Mouse (Mus musculus): ENCODE results near the gene Polr1a. TPM values are rescaled to one million over a fixed set of nuclear protein-coding genes. Genes with fewer than 3 reads are reported as not detected.
"Not testable (repeated sequence)": the region's sequence is repeated elsewhere in the genome, so short reads cannot be mapped to it uniquely, and the experiment has no call there.

Polr1a gene
- polyA plus RNA-seq, 2 experiments: 27.1 to 31.9 TPM

DNA sequence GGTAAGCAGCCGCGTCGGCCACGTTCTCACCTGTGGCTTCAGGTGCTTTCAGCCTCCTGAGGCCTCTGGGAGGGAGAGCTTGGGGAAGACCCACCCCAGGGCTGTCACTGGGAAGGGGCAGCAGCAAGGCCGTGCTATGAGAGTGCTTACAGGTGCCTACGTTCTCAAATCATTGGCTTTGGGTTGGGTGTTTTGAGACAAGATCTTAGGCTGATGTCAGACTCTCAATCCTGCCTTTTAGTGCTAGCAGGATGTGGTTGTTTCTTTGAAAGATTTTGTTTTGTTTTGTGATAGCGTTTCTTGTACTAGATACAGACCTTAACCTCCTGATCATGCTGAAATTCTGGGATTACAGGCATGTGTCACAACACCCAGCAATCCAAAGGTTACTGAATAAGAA is 11.9 kb downstream of the Polr1a start:
- no peak overlapping the region for H3K4me3 ChIP-seq (replicated peaks; ENCODE audit: low read length)
- DNase-seq (ENCODE audit: low spot score) (no peak), ATAC-seq (ENCODE audit: low FRiP score, low read depth) (no peak)
- no peaks in the 10 kb centered on the region for H3K9me3 ChIP-seq (ENCODE audit: control insufficient read depth, low read length)
- H3K36me3 ChIP-seq (ENCODE audit: control insufficient read depth, insufficient read depth, low read length): peaks cover 90% of the 10 kb centered on the region
- H3K9ac ChIP-seq (ENCODE audit: low read depth, low read length, severe bottlenecking): no peak overlapping the region
- 96% methylated on average over 7 of the region's 7 CpGs for WGBS
- no peak for TF ChIP-seq POLR2A (IDR thresholded peaks at IDR 0.05; ENCODE audit: borderline replicate concordance, extremely low read depth, insufficient read depth, insufficient read length)
- no peaks in the 10 kb centered on the region for H3K27me3 ChIP-seq (ENCODE audit: control insufficient read depth, insufficient read depth, low read length)
- no peaks in the 10 kb centered on the region for H3K4me1 ChIP-seq (ENCODE audit: control insufficient read depth, insufficient read depth, low read length)
- no peak overlapping the region for H3K27ac ChIP-seq (replicated peaks; ENCODE audit: low read depth, low read length)
- H3K4me2 ChIP-seq (replicated peaks; ENCODE audit: low read depth, low read length, severe bottlenecking): no peak overlapping the region

DNA sequence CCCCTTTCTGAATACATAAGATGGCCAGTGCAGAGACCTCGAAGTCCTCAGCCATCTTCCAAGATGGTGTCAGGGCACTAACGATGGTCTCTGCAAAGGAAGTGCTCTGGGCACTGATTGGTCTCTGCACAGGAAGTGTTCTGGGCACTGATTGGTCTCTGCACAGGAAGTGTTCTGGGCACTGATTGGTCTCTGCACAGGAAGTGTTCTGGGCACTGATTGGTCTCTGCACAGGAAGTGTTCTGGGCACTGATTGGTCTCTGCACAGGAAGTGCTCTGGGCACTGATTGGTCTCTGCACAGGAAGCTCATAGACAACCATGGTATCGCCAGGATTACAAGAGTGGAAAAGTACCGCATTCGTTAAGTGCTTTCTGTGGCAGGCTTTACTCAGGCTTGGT is 16.4 kb downstream of the Polr1a start:
- not testable (repeated sequence) for H3K9me3 ChIP-seq (ENCODE audit: control insufficient read depth, low read length); H3K4me1 ChIP-seq (ENCODE audit: control insufficient read depth, insufficient read depth, low read length); H3K27me3 ChIP-seq (ENCODE audit: control insufficient read depth, insufficient read depth, low read length); H3K27ac ChIP-seq (replicated peaks; ENCODE audit: low read depth, low read length); H3K4me2 ChIP-seq (replicated peaks; ENCODE audit: low read depth, low read length, severe bottlenecking); H3K4me3 ChIP-seq (replicated peaks; ENCODE audit: low read length); ATAC-seq (ENCODE audit: low FRiP score, low read depth); DNase-seq (ENCODE audit: low spot score); H3K9ac ChIP-seq (ENCODE audit: low read depth, low read length, severe bottlenecking)
- 90% methylated on average over 5 of the region's 5 CpGs for WGBS
- H3K36me3 ChIP-seq (ENCODE audit: control insufficient read depth, insufficient read depth, low read length): peaks cover 89% of the 10 kb centered on the region

DNA sequence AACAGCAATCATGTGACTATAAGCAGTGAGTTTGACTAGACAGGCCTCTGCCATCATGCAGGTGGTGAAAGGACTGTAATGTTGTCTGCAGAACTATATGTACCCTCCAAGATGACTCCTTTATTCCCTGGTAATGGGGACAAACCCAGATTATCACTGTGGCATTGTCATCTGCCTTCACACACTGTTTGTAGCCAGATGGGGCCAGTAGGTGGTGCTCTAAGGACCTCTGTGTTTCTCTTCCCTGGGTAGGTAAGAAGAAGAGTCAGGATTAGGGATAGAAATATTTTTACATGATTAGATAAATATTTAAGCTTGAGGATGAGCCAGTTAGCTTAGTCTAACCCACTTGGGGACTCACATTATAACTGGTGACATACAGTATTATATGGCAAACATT is 19.1 kb downstream of the Polr1a start:
- no peaks in the 10 kb centered on the region for H3K4me1 ChIP-seq (ENCODE audit: control insufficient read depth, insufficient read depth, low read length)
- peaks cover 89% of the 10 kb centered on the region for H3K36me3 ChIP-seq (ENCODE audit: control insufficient read depth, insufficient read depth, low read length)
- no peak overlapping the region for H3K4me3 ChIP-seq (replicated peaks; ENCODE audit: low read length)
- H3K9me3 ChIP-seq (ENCODE audit: control insufficient read depth, low read length): no peaks in the 10 kb centered on the region
- H3K27ac ChIP-seq (replicated peaks; ENCODE audit: low read depth, low read length): no peak overlapping the region
- DNase-seq (ENCODE audit: low spot score) (peak; percentile 44), ATAC-seq (ENCODE audit: low FRiP score, low read depth) (no peak)
- no peak for TF ChIP-seq POLR2A (IDR thresholded peaks at IDR 0.05; ENCODE audit: borderline replicate concordance, extremely low read depth, insufficient read depth, insufficient read length)
- H3K9ac ChIP-seq (ENCODE audit: low read depth, low read length, severe bottlenecking): no peak overlapping the region
- H3K4me2 ChIP-seq (replicated peaks; ENCODE audit: low read depth, low read length, severe bottlenecking): no peak overlapping the region
- H3K27me3 ChIP-seq (ENCODE audit: control insufficient read depth, insufficient read depth, low read length): no peaks in the 10 kb centered on the region

DNA sequence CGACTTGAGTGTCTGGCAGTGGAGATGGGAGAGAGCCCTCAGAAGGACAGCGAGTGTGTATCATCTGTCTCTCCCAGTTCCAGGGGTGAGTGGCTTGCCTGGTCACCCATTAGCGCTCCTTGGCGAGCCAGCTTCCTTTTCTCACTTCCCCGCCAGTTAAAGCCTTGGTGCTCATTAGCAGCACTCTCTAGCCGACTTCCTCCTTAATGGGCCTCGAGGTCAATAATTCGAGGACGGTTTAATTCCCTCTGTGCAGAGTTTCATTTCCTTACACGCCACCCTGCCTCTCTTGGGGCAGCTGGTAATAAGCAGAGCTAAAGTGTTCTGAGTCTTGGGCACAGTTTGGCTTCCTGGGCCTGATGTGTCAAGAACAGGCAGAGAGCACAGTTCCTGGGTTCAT is 21.2 kb downstream of the Polr1a start:
- ATAC-seq (ENCODE audit: low FRiP score, low read depth) (no peak), DNase-seq (ENCODE audit: low spot score) (no peak)
- Histone ChIP-seq H3K36me3 (ENCODE audit: control insufficient read depth, insufficient read depth, low read length) (peaks cover 85% of the 10 kb centered on the region), H3K9me3 (ENCODE audit: control insufficient read depth, low read length) (no peaks in the 10 kb centered on the region), H3K4me2 (replicated peaks; ENCODE audit: low read depth, low read length, severe bottlenecking) (no peak overlapping the region), H3K9ac (ENCODE audit: low read depth, low read length, severe bottlenecking) (no peak overlapping the region), H3K4me1 (ENCODE audit: control insufficient read depth, insufficient read depth, low read length) (no peaks in the 10 kb centered on the region), H3K27ac (replicated peaks; ENCODE audit: low read depth, low read length) (no peak overlapping the region), H3K4me3 (replicated peaks; ENCODE audit: low read length) (no peak overlapping the region), H3K27me3 (ENCODE audit: control insufficient read depth, insufficient read depth, low read length) (no peaks in the 10 kb centered on the region)
- 63% methylated on average over 10 of the region's 10 CpGs for whole genome bisulfite sequencing
- TF ChIP-seq POLR2A (IDR thresholded peaks at IDR 0.05; ENCODE audit: borderline replicate concordance, extremely low read depth, insufficient read depth, insufficient read length): no peak

DNA sequence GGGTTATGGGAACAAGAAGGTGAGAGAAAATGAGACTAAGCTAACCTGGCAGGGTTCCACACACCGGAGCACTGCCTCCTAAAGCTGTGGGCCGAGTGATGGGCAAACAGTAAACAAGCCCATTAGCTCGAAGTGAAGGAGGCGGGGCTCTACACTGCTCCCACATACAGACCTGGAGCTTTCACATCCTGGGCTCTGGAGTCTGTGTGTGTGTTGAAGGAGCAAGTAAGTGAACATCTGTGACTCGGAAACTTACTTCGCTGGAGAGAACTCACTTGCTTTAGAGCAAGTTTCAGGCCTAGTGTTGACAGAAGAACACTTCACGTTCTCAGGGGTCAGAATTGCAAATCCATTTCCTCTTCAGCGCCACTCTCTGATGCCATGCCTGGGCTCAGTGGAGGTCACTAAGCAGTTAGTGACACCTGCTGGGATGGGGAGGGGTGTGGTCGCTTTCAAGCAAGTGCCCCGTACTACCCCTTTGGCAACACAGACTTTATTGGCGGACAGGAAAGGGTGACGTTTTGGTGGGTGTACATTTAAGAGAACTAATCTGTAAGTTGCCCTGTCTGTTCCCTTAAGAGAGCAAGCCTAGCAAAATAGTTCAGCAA is 22.1 kb downstream of the Polr1a start:
- H3K27me3 ChIP-seq (ENCODE audit: control insufficient read depth, insufficient read depth, low read length): no peaks in the 10 kb centered on the region
- H3K4me2 ChIP-seq (replicated peaks; ENCODE audit: low read depth, low read length, severe bottlenecking): no peak overlapping the region
- 69% methylated on average over 12 of the region's 12 CpGs for WGBS
- H3K9ac ChIP-seq (ENCODE audit: low read depth, low read length, severe bottlenecking): no peak overlapping the region
- no peak overlapping the region for H3K4me3 ChIP-seq (replicated peaks; ENCODE audit: low read length)
- H3K4me1 ChIP-seq (ENCODE audit: control insufficient read depth, insufficient read depth, low read length): no peaks in the 10 kb centered on the region
- no peak overlapping the region for H3K27ac ChIP-seq (replicated peaks; ENCODE audit: low read depth, low read length)
- H3K36me3 ChIP-seq (ENCODE audit: control insufficient read depth, insufficient read depth, low read length): peaks cover 80% of the 10 kb centered on the region
- no peaks in the 10 kb centered on the region for H3K9me3 ChIP-seq (ENCODE audit: control insufficient read depth, low read length)
- no peak for DNase-seq (ENCODE audit: low spot score)
- no peak for TF ChIP-seq POLR2A (IDR thresholded peaks at IDR 0.05; ENCODE audit: borderline replicate concordance, extremely low read depth, insufficient read depth, insufficient read length)
- no peak for ATAC-seq (ENCODE audit: low FRiP score, low read depth)

DNA sequence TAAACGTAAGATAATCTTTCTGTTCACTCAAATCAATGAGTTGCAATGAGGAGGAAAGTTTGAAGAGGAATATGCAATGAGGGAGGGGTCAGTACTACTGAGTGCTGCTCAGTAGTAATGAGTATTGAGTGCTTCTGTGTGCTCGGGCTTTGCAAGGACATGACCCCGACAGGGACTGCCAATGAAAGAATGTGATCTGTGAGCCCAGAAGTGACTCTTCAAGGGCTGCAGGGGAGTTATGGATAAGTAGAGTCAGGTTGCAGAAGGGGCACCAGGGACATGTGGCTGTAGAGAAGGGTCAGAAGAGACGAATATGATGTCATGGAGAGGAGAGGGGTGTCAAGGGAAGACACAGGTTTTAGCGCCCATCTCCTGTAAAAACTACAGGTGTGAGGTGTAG is 23.5 kb downstream of the Polr1a start:
- Histone ChIP-seq H3K4me3 (replicated peaks; ENCODE audit: low read length) (no peak overlapping the region), H3K9ac (ENCODE audit: low read depth, low read length, severe bottlenecking) (no peak overlapping the region), H3K4me2 (replicated peaks; ENCODE audit: low read depth, low read length, severe bottlenecking) (no peak overlapping the region), H3K36me3 (ENCODE audit: control insufficient read depth, insufficient read depth, low read length) (peaks cover 80% of the 10 kb centered on the region), H3K4me1 (ENCODE audit: control insufficient read depth, insufficient read depth, low read length) (no peaks in the 10 kb centered on the region), H3K9me3 (ENCODE audit: control insufficient read depth, low read length) (no peaks in the 10 kb centered on the region), H3K27ac (replicated peaks; ENCODE audit: low read depth, low read length) (no peak overlapping the region), H3K27me3 (ENCODE audit: control insufficient read depth, insufficient read depth, low read length) (no peaks in the 10 kb centered on the region)
- no peak for ATAC-seq (ENCODE audit: low FRiP score, low read depth)
- 88% methylated on average over 5 of the region's 5 CpGs for WGBS
- TF ChIP-seq POLR2A (IDR thresholded peaks at IDR 0.05; ENCODE audit: borderline replicate concordance, extremely low read depth, insufficient read depth, insufficient read length): no peak
- no peak for DNase-seq (ENCODE audit: low spot score)
